Mouse (Mus musculus): ENCODE results near the gene Rnf141. TPM values are rescaled to one million over a fixed set of nuclear protein-coding genes. Genes with fewer than 3 reads are reported as not detected.

Gene Rnf141
- polyA plus RNA-seq, 1 experiment, result 0.21 TPM

DNA sequence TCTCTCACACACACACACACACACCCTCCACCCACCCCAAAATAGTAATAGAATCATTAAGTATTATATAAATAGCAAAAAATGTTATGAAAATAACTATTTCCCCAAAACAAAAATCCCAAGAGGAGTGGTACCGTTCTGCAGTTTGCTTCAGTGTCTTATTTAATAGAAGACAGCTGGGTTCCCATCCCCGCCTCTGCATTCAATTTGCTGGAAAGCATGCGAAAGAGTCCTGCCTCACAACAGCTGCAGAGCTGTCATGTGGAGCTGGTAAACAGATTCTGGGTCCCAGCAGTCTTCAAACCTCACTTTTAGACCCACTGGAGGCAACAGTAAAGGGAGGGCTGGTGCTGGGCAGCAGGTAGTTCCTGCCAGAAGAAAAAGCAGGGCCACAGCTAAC lies 35.3 kb downstream of the Rnf141 start:
- peaks cover 100% of the 10 kb centered on the region for H3K36me3 ChIP-seq (ENCODE audit: control insufficient read depth)
- H3K9me3 ChIP-seq (ENCODE audit: control insufficient read depth, low read length), result no peaks in the 10 kb centered on the region
- no peaks in the 10 kb centered on the region for H3K27me3 ChIP-seq (ENCODE audit: control insufficient read depth)
- no peak overlapping the region for H3K4me3 ChIP-seq (replicated peaks)
- TF ChIP-seq TAL1 (IDR thresholded peaks at IDR 0.05; ENCODE audit: low read length) (no peak), GATA1 (IDR thresholded peaks at IDR 0.05; ENCODE audit: low read length) (no peak)
- H3K4me1 ChIP-seq (ENCODE audit: control insufficient read depth), result peaks cover 8% of the 10 kb centered on the region

DNA sequence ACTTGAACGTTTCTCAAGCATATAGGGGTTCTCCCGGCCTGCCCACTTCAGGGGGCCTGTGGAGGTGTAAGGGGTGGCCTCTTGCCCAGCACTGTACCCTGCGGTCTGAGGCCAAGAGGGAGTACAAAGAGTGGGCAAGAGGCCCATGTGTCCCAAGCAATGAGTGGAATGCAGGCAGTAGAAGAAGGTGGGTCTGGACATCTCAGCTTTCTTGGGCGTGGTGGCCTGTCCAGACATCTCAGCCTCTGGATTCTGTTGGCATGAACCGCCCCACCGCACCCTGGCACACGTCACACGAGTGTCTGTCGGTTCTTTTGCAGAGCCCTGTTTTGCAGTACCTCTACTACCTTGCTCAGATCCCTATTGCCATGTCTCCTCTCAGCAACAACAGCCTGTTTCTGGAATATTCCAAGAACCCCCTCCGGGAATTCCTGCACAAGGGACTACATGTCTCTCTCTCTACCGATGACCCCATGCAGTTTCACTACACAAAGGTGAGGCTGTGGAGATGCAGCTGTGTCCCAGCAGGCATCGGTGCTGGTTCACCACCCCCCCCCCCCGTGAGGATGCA lies 36.7 kb downstream of the Rnf141 start:
- Histone ChIP-seq H3K4me3 (replicated peaks) (no peak overlapping the region), H3K27me3 (ENCODE audit: control insufficient read depth) (no peaks in the 10 kb centered on the region), H3K9me3 (ENCODE audit: control insufficient read depth, low read length) (no peaks in the 10 kb centered on the region), H3K4me1 (ENCODE audit: control insufficient read depth) (no peaks in the 10 kb centered on the region), H3K36me3 (ENCODE audit: control insufficient read depth) (peaks cover 100% of the 10 kb centered on the region)
- no peak for TF ChIP-seq TAL1 (IDR thresholded peaks at IDR 0.05; ENCODE audit: low read length)
- no peak for TF ChIP-seq GATA1 (IDR thresholded peaks at IDR 0.05; ENCODE audit: low read length)

DNA sequence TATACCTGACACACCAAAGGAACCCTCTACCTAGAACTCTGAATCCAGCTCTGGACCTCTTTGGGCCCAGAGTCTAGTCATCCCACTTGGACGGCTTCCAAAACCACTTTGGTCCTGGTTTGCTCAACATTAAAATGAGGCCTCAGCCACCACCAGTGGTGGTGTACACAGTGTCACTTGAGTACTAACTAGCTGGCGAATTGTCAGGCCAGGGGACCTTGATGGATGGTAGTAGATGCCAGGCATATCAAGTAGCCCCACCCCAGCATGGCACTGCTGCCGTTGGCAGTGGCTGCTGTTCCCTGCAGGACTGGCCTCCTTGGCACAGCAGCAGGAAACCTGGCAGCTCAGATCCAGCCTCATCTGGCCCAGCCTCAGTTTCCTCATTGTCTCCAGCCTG lies 40.0 kb downstream of the Rnf141 start:
- Histone ChIP-seq H3K36me3 (ENCODE audit: control insufficient read depth) (peaks cover 100% of the 10 kb centered on the region), H3K4me1 (ENCODE audit: control insufficient read depth) (peaks cover 2% of the 10 kb centered on the region; the same call in 1 of the 2 replicates), H3K9me3 (ENCODE audit: control insufficient read depth, low read length) (no peaks in the 10 kb centered on the region), H3K27me3 (ENCODE audit: control insufficient read depth) (no peaks in the 10 kb centered on the region), H3K4me3 (replicated peaks) (no peak overlapping the region)
- no peak for TF ChIP-seq GATA1 (IDR thresholded peaks at IDR 0.05; ENCODE audit: low read length)
- no peak for TF ChIP-seq TAL1 (IDR thresholded peaks at IDR 0.05; ENCODE audit: low read length)

DNA sequence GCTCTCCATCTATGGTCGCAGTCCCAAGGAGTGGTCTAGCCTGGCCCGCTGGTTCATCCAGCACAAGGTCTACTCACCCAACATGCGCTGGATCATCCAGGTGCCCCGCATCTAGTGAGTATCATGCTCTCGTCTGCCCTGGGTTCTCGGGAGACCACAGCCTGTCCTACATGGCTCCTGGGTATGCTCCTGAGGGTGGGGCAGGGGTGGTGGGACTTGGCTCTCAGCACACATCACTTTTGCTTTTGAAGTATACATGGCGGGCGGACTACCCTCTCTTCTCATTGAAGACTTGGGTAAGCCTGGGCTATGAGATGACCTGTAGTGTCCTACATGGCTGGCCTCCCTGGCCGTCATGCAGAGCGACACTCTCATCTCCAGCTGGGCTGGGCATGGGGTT lies 41.1 kb downstream of the Rnf141 start:
- H3K9me3 ChIP-seq (ENCODE audit: control insufficient read depth, low read length), result no peaks in the 10 kb centered on the region
- H3K27me3 ChIP-seq (ENCODE audit: control insufficient read depth), result no peaks in the 10 kb centered on the region
- H3K36me3 ChIP-seq (ENCODE audit: control insufficient read depth), result peaks cover 97% of the 10 kb centered on the region
- no peak overlapping the region for H3K4me3 ChIP-seq (replicated peaks)
- no peak for TF ChIP-seq GATA1 (IDR thresholded peaks at IDR 0.05; ENCODE audit: low read length)
- TF ChIP-seq TAL1 (IDR thresholded peaks at IDR 0.05; ENCODE audit: low read length), result no peak
- peaks cover 2% of the 10 kb centered on the region; the same call in 1 of the 2 replicates for H3K4me1 ChIP-seq (ENCODE audit: control insufficient read depth)

DNA sequence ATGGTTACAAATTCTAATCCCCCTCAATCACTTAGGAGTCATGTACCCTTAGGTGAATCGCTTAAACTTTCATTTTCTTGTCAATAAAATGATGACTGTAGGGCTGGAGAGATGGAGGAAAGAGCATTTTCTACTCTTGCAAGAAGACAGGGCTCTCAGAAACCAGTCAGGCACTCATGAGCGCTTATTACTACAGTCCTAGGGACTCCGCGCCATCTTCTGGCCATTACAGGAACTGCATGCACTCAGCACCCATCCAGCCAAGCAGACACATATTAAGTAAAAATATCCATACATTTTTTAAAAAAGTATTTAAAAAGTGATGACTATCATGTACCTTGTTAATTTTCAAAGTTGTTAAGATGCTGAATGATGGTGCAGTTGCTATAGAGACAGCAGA lies 43.2 kb downstream of the Rnf141 start:
- H3K27me3 ChIP-seq (ENCODE audit: control insufficient read depth), result no peaks in the 10 kb centered on the region
- H3K36me3 ChIP-seq (ENCODE audit: control insufficient read depth), result peaks cover 97% of the 10 kb centered on the region
- no peak overlapping the region for H3K4me3 ChIP-seq (replicated peaks)
- H3K9me3 ChIP-seq (ENCODE audit: control insufficient read depth, low read length), result no peaks in the 10 kb centered on the region
- H3K4me1 ChIP-seq (ENCODE audit: control insufficient read depth), result peaks cover 2% of the 10 kb centered on the region; the same call in 1 of the 2 replicates
- TF ChIP-seq GATA1 (IDR thresholded peaks at IDR 0.05; ENCODE audit: low read length), result no peak
- no peak for TF ChIP-seq TAL1 (IDR thresholded peaks at IDR 0.05; ENCODE audit: low read length)

DNA sequence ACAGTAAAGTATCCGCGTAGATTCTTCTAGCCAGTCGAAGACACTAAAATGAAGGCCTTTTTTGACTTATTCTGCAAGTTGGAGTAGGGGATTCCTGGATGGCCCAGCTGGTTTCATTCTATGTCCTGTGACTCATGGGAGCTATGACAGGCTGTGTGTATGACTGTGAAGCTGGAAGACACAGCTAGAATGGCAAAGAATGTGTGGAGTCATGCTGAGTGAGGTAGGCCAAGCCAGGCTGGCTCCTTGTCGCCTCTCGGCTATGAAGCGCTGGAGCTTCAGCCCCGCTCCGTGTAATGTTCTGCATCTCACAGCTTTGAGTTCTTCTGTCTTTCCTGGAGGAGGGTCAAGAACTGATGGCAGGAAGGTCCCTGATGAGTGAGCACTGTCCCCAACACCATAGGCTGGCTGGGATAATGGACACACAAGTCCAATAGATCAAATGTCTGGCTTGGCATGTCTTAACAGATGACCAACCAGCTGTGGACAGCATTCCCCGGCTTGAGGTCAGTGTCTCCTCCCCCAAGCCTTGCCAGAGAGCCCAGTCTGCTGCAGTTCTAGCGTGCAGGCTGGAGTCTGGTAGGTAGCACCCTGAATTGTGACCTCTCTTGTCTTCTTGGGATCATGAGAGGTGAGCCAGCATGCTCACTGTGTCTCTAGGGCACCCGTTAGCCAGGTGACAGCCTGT lies 46.4 kb downstream of the Rnf141 start:
- H3K9me3 ChIP-seq (ENCODE audit: control insufficient read depth, low read length), result no peaks in the 10 kb centered on the region
- no peaks in the 10 kb centered on the region for H3K27me3 ChIP-seq (ENCODE audit: control insufficient read depth)
- no peak for TF ChIP-seq GATA1 (IDR thresholded peaks at IDR 0.05; ENCODE audit: low read length)
- no peak for TF ChIP-seq TAL1 (IDR thresholded peaks at IDR 0.05; ENCODE audit: low read length)
- H3K4me3 ChIP-seq (replicated peaks), result no peak overlapping the region
- H3K36me3 ChIP-seq (ENCODE audit: control insufficient read depth), result peaks cover 97% of the 10 kb centered on the region
- peaks cover 2% of the 10 kb centered on the region; the same call in 1 of the 2 replicates for H3K4me1 ChIP-seq (ENCODE audit: control insufficient read depth)

DNA sequence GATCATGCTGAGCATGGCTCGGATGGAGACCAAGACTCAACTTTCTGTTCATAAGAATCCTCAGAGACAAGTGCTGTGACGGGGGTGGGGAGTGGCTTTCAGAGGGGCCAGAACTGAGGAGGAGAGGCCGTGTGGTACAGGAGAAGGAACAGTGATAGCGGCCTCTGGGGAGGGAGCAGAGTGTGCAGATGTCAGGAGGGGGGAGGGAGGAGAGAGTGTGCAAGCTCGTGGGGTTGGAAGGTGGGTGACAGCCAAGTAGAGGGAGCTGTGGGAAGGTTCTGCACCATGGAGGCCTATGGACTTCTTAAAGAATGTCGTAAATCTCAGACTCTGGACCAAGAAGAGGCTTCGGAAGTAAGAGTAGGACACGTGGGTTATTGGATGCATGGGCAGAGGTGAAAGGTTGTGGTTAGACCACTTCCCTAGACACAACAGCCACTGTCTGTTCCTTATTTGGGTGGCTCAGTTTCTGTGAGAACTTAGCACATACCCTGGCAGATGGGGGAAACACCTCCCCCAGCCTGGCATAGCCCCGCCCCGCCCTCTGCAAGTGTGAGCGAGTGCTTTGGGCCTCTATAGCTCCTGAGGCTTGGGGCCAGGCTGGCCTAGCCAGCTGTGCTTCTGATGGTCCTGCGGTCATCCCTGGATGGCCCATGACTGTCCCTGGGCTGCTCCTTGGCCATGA lies 47.7 kb downstream of the Rnf141 start:
- peaks cover 2% of the 10 kb centered on the region; the same call in 1 of the 2 replicates for H3K4me1 ChIP-seq (ENCODE audit: control insufficient read depth)
- TF ChIP-seq TAL1 (IDR thresholded peaks at IDR 0.05; ENCODE audit: low read length), result no peak
- no peak overlapping the region for H3K4me3 ChIP-seq (replicated peaks)
- H3K27me3 ChIP-seq (ENCODE audit: control insufficient read depth), result no peaks in the 10 kb centered on the region
- H3K9me3 ChIP-seq (ENCODE audit: control insufficient read depth, low read length), result no peaks in the 10 kb centered on the region
- peaks cover 97% of the 10 kb centered on the region for H3K36me3 ChIP-seq (ENCODE audit: control insufficient read depth)

DNA sequence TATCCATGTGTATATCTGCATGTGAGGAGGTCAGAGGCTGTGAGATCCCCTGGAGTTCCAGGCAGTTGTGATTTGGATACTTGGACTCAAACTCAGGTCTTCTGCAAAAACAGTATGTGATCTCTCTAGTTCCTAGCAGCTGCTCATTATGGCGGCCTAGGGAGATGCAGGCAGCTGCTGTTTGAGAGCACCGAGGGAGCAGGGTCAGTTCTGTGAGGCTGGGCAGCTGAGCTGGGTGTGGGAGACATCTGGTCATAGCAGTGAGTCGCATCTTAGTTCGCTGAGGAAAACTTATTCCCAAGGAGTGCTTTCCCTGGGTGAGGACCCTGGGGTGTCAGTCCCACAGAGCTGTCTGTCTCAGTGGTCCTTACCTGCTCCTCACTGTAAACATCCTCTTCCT lies 49.5 kb downstream of the Rnf141 start:
- TF ChIP-seq GATA1 (IDR thresholded peaks at IDR 0.05; ENCODE audit: low read length) (no peak), TAL1 (IDR thresholded peaks at IDR 0.05; ENCODE audit: low read length) (no peak)
- no peaks in the 10 kb centered on the region for H3K27me3 ChIP-seq (ENCODE audit: control insufficient read depth)
- H3K4me1 ChIP-seq (ENCODE audit: control insufficient read depth), result no peaks in the 10 kb centered on the region
- H3K36me3 ChIP-seq (ENCODE audit: control insufficient read depth), result peaks cover 97% of the 10 kb centered on the region
- H3K4me3 ChIP-seq (replicated peaks), result no peak overlapping the region
- no peaks in the 10 kb centered on the region for H3K9me3 ChIP-seq (ENCODE audit: control insufficient read depth, low read length)

DNA sequence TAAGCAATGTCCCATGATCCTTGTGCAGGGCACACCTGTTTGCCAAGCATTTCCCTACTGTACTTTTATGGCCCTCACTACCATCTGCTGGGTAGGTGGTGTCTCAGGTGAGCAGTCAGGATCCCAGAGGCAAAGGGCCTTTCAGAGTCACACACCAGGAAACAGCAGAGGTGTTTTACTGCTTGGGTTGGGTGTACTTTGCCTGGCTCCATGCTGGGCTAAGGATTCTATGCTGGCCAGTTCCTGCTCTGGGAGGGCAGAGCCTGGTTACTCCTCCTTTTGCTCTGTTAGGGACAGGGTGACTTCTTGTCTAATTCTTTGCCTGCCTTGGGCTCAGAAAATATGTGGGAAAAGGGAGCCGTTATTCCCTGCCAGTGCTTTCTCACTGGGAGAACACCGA lies 51.4 kb downstream of the Rnf141 start:
- H3K4me1 ChIP-seq (ENCODE audit: control insufficient read depth), result no peaks in the 10 kb centered on the region
- no peak overlapping the region for H3K4me3 ChIP-seq (replicated peaks)
- H3K27me3 ChIP-seq (ENCODE audit: control insufficient read depth), result no peaks in the 10 kb centered on the region
- no peaks in the 10 kb centered on the region for H3K9me3 ChIP-seq (ENCODE audit: control insufficient read depth, low read length)
- peaks cover 100% of the 10 kb centered on the region for H3K36me3 ChIP-seq (ENCODE audit: control insufficient read depth)
- TF ChIP-seq GATA1 (IDR thresholded peaks at IDR 0.05; ENCODE audit: low read length) (no peak), TAL1 (IDR thresholded peaks at IDR 0.05; ENCODE audit: low read length) (no peak)

Data from erythroblast, embryonic 14.5 days (primary cell).